Mouse (Mus musculus): Measurements from ENCODE around the gene Il21r.

The Il21r gene

DNA sequence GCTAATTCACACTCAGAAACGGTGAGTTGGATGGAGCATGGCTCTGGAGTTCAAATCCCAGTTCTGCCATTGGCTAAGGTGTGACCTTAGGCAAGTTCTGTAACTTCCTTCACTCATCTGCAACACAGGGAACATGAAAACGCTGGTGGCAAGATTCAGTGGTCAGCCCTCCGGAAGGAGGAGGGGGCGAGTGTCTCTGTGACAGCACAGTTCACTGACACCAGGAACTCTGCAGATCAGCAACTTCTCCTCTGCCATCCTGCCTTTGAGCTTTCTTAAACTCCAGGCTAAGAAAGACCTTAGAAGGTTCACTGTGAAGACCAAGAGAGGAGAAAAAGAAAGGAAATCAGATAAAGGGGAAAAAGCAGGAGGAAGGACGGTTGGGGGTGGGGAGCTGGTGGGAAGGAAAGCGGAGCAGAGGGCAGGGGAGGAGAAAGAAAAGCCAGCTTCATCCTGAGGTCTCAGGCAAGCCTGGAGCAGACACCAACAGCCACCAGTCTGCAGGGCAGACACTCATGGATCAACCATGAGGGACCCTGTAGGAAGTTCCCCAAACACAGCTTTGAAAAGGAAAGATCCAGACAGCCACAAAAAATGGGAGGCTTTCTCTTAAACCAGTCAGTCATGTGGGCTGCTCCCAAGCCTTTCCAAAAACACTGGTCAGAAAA, 2.5 kb upstream of the Il21r start:
- no peak for DNase-seq (ENCODE audit: low read depth, low spot score)

- no peak for DNase-seq (ENCODE audit: low read depth, low spot score)
Observed at GRCm38 (mm10) chr7:125601280-125601670, 2.0 kb upstream of the Il21r start.

GRCm38 (mm10) chr7:125601821-125602448, 1.3 kb upstream of the Il21r start:
- no peak for DNase-seq (ENCODE audit: low read depth, low spot score)

DNA sequence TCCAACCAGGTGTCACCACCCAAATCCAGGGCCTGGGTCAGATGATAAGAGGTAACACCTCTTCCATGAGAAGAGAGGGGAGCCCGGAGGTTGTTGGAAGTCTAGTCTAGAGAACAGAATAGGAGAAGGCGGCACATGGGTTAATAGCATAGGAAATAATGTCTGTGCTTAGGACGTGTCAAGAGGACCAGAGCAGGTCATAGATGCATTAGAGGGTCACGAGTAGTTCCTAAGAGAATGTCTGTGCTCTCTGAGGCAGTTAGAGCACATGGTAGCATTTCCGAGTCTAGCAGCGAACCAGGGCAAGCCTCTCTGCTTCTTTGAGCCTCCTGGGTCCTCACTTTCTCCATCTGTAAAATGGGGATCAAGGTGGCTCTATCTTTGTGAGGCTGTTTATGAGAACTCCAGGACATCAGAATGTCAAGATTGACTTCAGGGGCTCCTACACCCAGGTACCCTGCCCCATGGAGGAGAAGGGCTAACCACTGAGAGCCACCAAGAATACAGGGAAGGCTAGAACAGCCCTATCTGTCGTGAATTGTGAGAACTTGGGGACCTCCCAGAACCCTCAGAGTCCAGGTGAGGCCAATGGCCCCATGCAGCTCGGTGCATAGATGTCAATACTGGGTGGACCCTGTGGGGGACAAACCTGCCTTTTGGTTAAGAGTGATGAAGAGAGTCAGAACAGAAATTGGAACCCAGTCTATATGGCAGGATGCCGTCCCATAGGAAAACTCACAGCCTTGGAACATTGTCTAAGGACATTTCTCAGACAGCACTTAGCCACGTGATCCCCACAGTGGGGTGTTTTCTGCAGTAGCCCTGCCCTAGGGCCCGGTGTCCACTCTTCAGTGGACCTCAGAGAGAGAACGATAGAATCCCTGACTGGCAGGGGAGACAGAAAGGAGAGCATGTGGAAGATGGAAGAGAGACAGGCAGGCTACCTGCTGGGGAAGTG, 1.4 kb downstream of the Il21r start:
- DNase-seq (ENCODE audit: low read depth, low spot score): no peak

GRCm38 (mm10) chr7:125605725-125606139, 2.5 kb downstream of the Il21r start:
- no peak for DNase-seq (ENCODE audit: low read depth, low spot score)

- no peak for DNase-seq (ENCODE audit: low read depth, low spot score)
Observed at GRCm38 (mm10) chr7:125606265-125607164, 3.3 kb downstream of the Il21r start.

GRCm38 (mm10) chr7:125607384-125608182, 4.4 kb downstream of the Il21r start:
- no peak for DNase-seq (ENCODE audit: low read depth, low spot score)

DNA sequence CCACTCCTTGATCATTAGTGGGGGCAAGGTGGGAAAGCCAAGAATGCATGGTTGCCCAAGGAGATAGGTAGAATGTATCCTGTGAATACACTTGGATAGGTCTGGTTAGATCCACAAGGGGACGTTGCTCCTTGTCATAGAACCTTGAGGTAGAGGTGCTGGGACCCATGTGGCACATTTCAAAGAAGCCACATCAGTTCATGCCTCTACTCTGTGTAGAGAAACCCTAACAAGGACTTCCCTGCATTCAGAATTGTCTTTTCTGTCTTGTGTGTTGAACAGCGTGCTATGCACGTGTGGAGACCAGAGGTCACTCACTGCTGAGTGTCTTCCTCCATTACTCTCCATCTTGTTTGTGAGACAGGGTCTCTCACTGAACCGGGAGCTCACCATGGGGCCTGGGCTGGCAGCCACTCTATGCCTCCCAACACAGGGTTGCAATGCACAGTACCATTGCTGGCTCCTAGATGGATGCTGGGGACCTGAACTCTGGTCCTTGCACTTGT, 5.0 kb downstream of the Il21r start:
- DNase-seq (ENCODE audit: low read depth, low spot score): no peak

DNA sequence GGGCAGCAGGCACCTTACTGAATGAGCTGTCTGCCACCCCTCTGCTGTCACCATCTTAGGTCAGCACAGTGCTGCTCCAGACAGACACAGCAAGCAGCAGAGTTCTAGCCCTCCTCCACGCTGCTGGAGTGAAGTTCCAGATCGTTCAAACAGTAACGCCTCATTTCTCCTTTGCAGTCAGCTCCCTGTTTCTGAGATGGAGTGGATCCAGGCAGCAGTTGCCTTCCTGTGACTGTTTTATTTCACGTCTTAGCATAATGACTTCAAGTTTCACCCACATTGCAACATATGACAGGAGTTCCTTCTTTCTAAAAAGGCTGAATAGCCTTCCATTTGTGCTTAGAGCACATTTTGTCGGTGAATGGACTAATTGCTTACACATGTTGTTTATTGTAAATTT, 10.3 kb downstream of the Il21r start:
- DNase-seq (ENCODE audit: low read depth, low spot score): no peak

- DNase-seq (ENCODE audit: low read depth, low spot score): no peak
Observed at GRCm38 (mm10) chr7:125615453-125615852, 12.2 kb downstream of the Il21r start.

GRCm38 (mm10) chr7:125618016-125618415, 14.8 kb downstream of the Il21r start:
- no peak for DNase-seq (ENCODE audit: low read depth, low spot score)

DNA sequence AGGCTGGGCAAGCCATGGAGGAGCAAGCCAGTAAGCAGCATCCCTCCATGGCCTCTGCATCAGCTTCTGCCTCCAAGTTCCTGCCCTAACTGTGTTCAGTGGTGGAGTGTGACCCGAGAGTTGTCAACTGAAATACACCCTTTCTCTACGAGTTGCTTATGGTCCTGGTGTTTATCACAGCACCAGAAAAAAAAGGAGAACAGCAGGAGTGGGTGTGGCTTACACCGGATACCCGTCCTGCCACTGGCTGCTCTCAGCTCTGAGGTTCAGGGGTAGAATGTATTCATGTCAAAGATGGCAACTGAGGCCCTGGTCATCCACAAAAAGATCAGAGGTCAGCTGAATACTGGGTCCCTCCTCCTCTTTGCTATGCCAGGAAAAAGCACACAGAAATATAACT, 16.8 kb downstream of the Il21r start:
- DNase-seq (ENCODE audit: low read depth, low spot score): no peak

GRCm38 (mm10) chr7:125622741-125623685, 19.8 kb downstream of the Il21r start:
- no peak for DNase-seq (ENCODE audit: low read depth, low spot score)

DNA sequence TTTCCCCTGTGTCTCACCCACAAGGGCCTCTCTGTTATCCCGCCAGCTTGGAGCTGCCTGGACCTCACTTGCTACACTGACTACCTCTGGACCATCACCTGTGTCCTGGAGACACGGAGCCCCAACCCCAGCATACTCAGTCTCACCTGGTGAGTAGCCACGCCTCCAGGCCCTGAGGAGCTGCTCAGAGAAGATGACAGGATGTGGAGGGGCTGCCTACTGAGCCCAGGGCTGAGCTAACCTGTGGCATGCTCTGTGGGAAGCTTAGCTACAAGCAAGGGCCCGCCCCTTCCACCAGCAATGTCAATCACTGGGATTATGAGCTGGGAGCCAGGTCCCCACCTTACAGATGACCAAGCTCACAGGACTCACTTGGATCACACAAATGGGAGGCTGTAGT, 22.0 kb downstream of the Il21r start:
- no peak for DNase-seq (ENCODE audit: low read depth, low spot score)

GRCm38 (mm10) chr7:125625829-125626228, 22.6 kb downstream of the Il21r start:
- DNase-seq (ENCODE audit: low read depth, low spot score): no peak

GRCm38 (mm10) chr7:125630317-125630716, 27.1 kb downstream of the Il21r start:
- no peak for DNase-seq (ENCODE audit: low read depth, low spot score)

DNA sequence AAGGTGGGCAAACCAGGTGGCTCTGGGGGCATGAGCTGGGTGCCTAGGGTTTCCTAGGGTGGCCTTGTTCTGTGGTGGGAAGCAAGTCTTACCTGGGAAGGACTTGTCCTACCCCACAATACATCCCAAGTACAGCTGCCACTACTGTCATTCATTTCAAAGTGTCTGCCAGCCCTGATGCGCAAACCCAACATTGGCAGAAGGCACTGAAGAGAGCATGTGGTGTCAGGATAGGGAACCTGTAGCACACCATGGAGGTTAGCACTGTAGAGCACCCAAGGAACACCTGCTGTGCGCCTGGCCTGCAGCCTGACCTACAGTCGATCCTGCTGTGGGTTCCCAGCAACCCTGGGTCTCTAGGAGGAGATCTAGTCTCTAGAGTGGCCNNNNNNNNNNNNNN, 27.8 kb downstream of the Il21r start:
- DNase-seq (ENCODE audit: low read depth, low spot score): no peak

DNA sequence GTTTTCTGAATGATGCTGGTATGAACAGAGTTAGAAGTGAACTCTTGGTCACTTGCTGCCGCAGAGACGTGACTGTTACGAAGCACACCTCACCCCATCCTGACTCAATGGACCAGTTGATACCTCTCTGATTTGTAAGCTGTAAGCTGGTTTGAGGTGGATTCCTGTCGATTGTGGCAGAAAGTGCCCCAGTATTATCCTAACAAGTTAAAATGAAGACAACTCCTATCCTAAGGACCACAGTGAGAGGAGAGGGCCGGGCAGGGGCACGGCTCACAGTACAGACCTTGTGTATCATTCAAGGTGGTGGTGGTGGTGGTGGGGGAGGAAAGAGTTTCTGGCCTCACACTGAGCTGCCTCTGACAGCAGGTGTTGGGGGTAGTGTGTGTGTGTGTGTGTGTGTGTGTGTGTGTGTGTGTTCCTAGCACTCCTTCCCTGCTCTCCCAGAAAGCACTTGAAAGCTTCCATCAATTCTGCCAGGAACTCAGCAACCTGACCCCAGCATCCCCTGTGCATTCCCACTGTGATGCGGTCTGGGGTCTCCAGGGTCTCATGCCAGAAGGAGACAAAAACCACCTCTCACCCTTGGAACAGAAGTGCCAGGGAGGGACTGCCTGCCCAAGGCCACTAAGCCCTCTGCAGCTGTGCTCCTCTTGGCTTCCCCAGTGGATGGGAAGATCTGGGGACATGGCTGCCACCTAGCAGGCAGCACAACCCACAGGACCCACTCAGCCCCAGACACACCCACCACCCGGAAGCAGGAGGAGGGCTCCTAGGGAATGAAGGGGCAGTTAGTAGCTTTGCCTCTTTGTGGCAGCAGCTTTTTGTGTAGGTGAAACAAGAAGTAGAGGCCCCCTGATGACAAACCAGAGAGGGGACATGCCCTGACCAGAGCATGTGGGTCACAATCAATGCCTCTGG, 34.3 kb downstream of the Il21r start:
- DNase-seq (ENCODE audit: low read depth, low spot score): no peak
